Mouse (Mus musculus): Measurements from ENCODE around the gene Sec14l3.

GRCm38 (mm10) chr11:4031961-4032360, 32.7 kb upstream of the Sec14l3 start:
- TF ChIP-seq HCFC1 (IDR thresholded peaks at IDR 0.05; ENCODE audit: borderline replicate concordance, insufficient read depth, low read length) = no peak
- no peak for TF ChIP-seq ZNF384 (IDR thresholded peaks at IDR 0.05; ENCODE audit: low read depth, low read length)
- no peak for TF ChIP-seq ZC3H11A (IDR thresholded peaks at IDR 0.05; ENCODE audit: borderline replicate concordance, low read depth, low read length)

Measured in ES-E14 (cell line).